Mouse (Mus musculus) spleen, adult 12 weeks (tissue): ENCODE results near the gene Pigyl.

ENCODE experiments used
- DNase-seq: peaks from one replicate; pipeline ENCODE4 v3.0.0; 2022; ENCODE audit warnings: low spot score

Pigyl gene

DNA sequence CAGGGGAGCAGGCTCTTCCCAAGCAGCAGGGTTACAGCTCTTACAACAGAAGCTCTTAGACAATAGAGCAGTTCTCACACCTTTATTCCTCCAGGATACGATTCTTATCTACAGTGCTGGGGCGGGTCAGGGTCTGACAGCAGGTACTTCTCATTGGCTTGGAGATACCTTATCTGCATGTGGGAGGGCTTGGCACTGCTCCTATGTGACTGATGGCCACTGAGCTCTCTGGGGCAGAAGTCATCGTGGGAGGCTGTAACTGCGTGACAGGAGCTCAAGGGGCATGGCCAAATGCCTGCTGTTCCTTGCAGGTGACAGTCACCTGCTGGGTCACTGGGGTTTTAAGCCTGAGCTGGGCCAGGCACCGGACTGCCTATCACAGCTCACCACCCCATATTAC is 39.8 kb downstream of the Pigyl start:
- DNase-seq, result no peak
